ENCODE assay signal across 11 mouse cellular contexts in the genomic region with DNA sequence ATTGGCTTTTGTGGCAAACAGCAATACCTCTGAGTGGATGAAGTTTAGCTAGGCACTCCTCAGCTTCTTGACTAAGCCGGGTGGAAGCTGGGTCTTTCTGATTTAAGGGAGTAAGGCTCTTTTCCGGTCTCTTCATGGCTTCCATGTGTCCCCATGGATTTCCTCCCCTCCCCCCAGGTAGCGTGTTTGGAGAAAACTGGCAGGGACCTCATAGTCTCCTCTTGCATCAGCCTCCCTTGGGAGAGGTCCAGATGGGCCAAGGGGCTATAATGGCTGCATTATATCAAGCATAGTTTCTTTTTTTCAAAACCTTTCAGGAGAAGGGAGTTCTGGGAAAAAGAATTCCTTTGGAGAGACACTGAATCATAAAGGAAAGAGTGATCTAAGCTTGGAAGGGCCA. TPM values are rescaled to one million over a fixed set of nuclear protein-coding genes. Genes with fewer than 3 reads are reported as not detected.
DNase-seq lines count a peak whose midpoint lies in the region; ATAC-seq and TF ChIP-seq lines count a peak whose summit lies in the region.
"Had no signal": no experiment of that assay in that cellular context is flagged by ENCODE, and none has a peak within 500 bp of the region (broad histone marks: within the 10 kb centered on the region; RNA-seq: fewer than 3 reads in every experiment).

No protein-coding gene starts in this region.

- peaks cover 68% of the 10 kb centered on the region for H3K4me1 ChIP-seq in lung, embryonic 15.5 days
- peaks cover 68% of the 10 kb centered on the region for H3K4me1 ChIP-seq in heart, embryonic 16.5 days (ENCODE audit: control insufficient read depth, insufficient read depth, low read length)
- peaks cover 12% of the 10 kb centered on the region for H3K4me1 ChIP-seq in stomach, embryonic 15.5 days
- H3K4me1 ChIP-seq: hindbrain, embryonic 12.5 days had no signal

- no peak for TF ChIP-seq CTCF in gastrocnemius, adult 2 months (IDR thresholded peaks at IDR 0.05)

- peak overlapping the region; percentile 72 for H3K27ac ChIP-seq in gastrocnemius, adult 2 months
- H3K27ac ChIP-seq in lung, embryonic 15.5 days = peak overlapping the region; percentile 74
- peak overlapping the region; percentile 76 for H3K27ac ChIP-seq in heart, embryonic 16.5 days (ENCODE audit: low read length)
- 0 out of 2 replicates have a peak overlapping the region, but pooled peaks have one; percentile 9 for H3K27ac ChIP-seq in stomach, embryonic 15.5 days
- H3K27ac ChIP-seq: hindbrain, embryonic 12.5 days; left cerebral cortex, adult 2 months had no signal

- no peak overlapping the region for H3K4me3 ChIP-seq in gastrocnemius, adult 2 months
- no peak overlapping the region for H3K4me3 ChIP-seq in lung, embryonic 15.5 days
- H3K4me3 ChIP-seq in heart, embryonic 16.5 days (ENCODE audit: low read length) = no peak overlapping the region
- no peak overlapping the region for H3K4me3 ChIP-seq in stomach, embryonic 15.5 days (replicated peaks)
- H3K4me3 ChIP-seq: hindbrain, embryonic 12.5 days; left cerebral cortex, adult 2 months had no signal

- no peaks in the 10 kb centered on the region for H3K9me3 ChIP-seq in lung, embryonic 15.5 days
- no peaks in the 10 kb centered on the region for H3K9me3 ChIP-seq in heart, embryonic 16.5 days (replicated peaks; ENCODE audit: control insufficient read depth, low read length)
- H3K9me3 ChIP-seq in stomach, embryonic 15.5 days = no peaks in the 10 kb centered on the region
- H3K9me3 ChIP-seq: hindbrain, embryonic 12.5 days had no signal

- ATAC-seq in lung, embryonic 15.5 days (ENCODE audit: borderline replicate concordance, extremely low read depth, low FRiP score, low TSS enrichment) = no peak
- ATAC-seq in heart, embryonic 16.5 days (replicated peaks; ENCODE audit: extremely low read depth, insufficient read depth, low FRiP score) = no peak
- ATAC-seq in stomach, embryonic 15.5 days (ENCODE audit: insufficient read depth, low FRiP score, low read depth) = no peak

- no peak overlapping the region for H3K4me2 ChIP-seq in lung, embryonic 15.5 days
- H3K4me2 ChIP-seq in heart, embryonic 16.5 days (ENCODE audit: low read depth, low read length) = no peak overlapping the region
- no peak overlapping the region for H3K4me2 ChIP-seq in stomach, embryonic 15.5 days
- H3K4me2 ChIP-seq: hindbrain, embryonic 12.5 days had no signal

- DNase-seq in gastrocnemius, adult 2 months = peak; percentile 49
- DNase-seq in gastrocnemius, postnatal 10 days = no peak
- DNase-seq in lung, postnatal 36 days = no peak
- DNase-seq in cerebellum, postnatal 14 days = no peak
- no peak for DNase-seq in urinary bladder, adult 2 months (ENCODE audit: low spot score)
- DNase-seq: retina, postnatal 1 day had no signal

- intact Hi-C loops in gastrocnemius, adult 2 months (cut with DNase I) = no loop called here

- H3K36me3 ChIP-seq in lung, embryonic 15.5 days = no peaks in the 10 kb centered on the region
- H3K36me3 ChIP-seq in heart, embryonic 16.5 days (ENCODE audit: control insufficient read depth, insufficient read depth) = peaks cover 9% of the 10 kb centered on the region
- H3K36me3 ChIP-seq in stomach, embryonic 15.5 days = no peaks in the 10 kb centered on the region

- no peak overlapping the region for H3K9ac ChIP-seq in lung, embryonic 15.5 days
- H3K9ac ChIP-seq in heart, embryonic 16.5 days (ENCODE audit: low read length) = no peak overlapping the region
- no peak overlapping the region for H3K9ac ChIP-seq in stomach, embryonic 15.5 days
- H3K9ac ChIP-seq: hindbrain, embryonic 12.5 days had no signal

- no peaks in the 10 kb centered on the region for H3K27me3 ChIP-seq in lung, embryonic 15.5 days
- H3K27me3 ChIP-seq in heart, embryonic 16.5 days (ENCODE audit: control insufficient read depth, insufficient read depth, low read length) = no peaks in the 10 kb centered on the region
- no peaks in the 10 kb centered on the region for H3K27me3 ChIP-seq in stomach, embryonic 15.5 days (replicated peaks)
- H3K27me3 ChIP-seq: hindbrain, embryonic 12.5 days had no signal

- WGBS in lung, embryonic 15.5 days = 54% methylated on average over 3 of the region's 3 CpGs
- WGBS in heart, embryonic 16.5 days = 58% methylated on average over 3 of the region's 3 CpGs
- WGBS in stomach, embryonic 15.5 days = 63% methylated on average over 3 of the region's 3 CpGs

RNA-seq across cellular contexts. Expression of gene Adam19, which starts 28.8 kb away (rescaled TPM):
- total RNA-seq in gastrocnemius, adult 2 months (2021) = 1 to 10 TPM; 3.0 to 3.7 TPM
- total RNA-seq in gastrocnemius, postnatal 10 days (2021) = 10 to 100 TPM; 30.9 to 42.8 TPM
- 22.5 and 23.4 TPM in 2 replicates for polyA plus RNA-seq in lung, embryonic 15.5 days (2015; fragmentation: Nextera tagmentation; extraction: Ambion mirVana)
- polyA plus RNA-seq in heart, embryonic 16.5 days (2015; fragmentation: Nextera tagmentation; extraction: Ambion mirVana) = 21.3 and 24.4 TPM in 2 replicates
- polyA plus RNA-seq in stomach, embryonic 15.5 days (2015; fragmentation: Nextera tagmentation; extraction: Ambion mirVana) = 17.1 and 20.4 TPM in 2 replicates
- polyA plus RNA-seq in urinary bladder, adult 2 months (2012; rRNA removed) = 16.5 and 18.0 TPM in 2 replicates

RNA-seq across cellular contexts. Expression of gene Gm12166, which starts 32.4 kb away (rescaled TPM):
- under 1 TPM; 0.64 to 0.99 TPM for total RNA-seq in gastrocnemius, adult 2 months (2021)
- 1 to 10 TPM in 1 of 2 experiments, under 1 TPM in 1; 0.72 to 1.4 TPM for total RNA-seq in gastrocnemius, postnatal 10 days (2021)
- 4.5 and 4.7 TPM in 2 replicates for polyA plus RNA-seq in lung, embryonic 15.5 days (2015; fragmentation: Nextera tagmentation; extraction: Ambion mirVana)
- polyA plus RNA-seq in heart, embryonic 16.5 days (2015; fragmentation: Nextera tagmentation; extraction: Ambion mirVana) = 3.0 and 10.7 TPM in 2 replicates
- 5.5 and 11.1 TPM in 2 replicates for polyA plus RNA-seq in stomach, embryonic 15.5 days (2015; fragmentation: Nextera tagmentation; extraction: Ambion mirVana)
- polyA plus RNA-seq in urinary bladder, adult 2 months (2012; rRNA removed) = 9.3 and 10.6 TPM in 2 replicates

Comparison
In these comparisons a context has a peak if more than half of its experiments do, and no peak if none do; other contexts are left out.
1. H3K27ac ChIP-seq: peak in every context shown above with its lines; median percentile 76 in heart, embryonic 16.5 days; 74 in lung, embryonic 15.5 days; 72 in gastrocnemius, adult 2 months; 9 in stomach, embryonic 15.5 days.